Mouse (Mus musculus): ENCODE data around the gene Pakap. TPM values are rescaled to one million over a fixed set of nuclear protein-coding genes. Genes with fewer than 3 reads are reported as not detected.

Gene Pakap
- polyA plus RNA-seq, 1 experiment: 0.78 TPM

DNA sequence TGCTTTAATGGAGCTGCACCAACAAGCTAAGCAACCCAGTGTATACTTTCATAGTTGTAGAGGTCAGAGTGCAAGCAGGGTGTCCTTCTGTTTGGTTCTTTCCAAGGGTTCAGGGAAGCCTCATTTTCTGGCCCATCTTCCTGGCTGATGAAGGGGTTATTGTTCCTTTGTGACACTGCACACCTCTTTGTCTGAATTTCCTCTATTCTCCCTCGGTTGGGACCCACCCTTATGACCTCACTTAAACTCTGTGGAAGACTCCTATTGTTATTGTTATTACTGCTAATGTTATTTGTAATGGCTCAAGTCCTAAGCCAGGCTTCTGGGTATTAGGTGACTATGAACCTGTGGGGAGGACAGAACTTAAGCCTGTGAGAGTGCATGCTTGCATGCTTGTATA lies 273.9 kb downstream of the Pakap start:
- Histone ChIP-seq H3K36me3 (ENCODE audit: control insufficient read depth, insufficient read depth, low read length) (no peaks in the 10 kb centered on the region), H3K27ac (ENCODE audit: insufficient read depth, low read depth, low read length) (peak overlapping the region; percentile 68; the same call in 1 of the 2 replicates), H3K4me3 (ENCODE audit: insufficient read depth, low read depth, low read length) (no peak overlapping the region), H3K27me3 (replicated peaks; ENCODE audit: control insufficient read depth, insufficient read depth, low read length) (no peaks in the 10 kb centered on the region), H3K4me1 (ENCODE audit: control insufficient read depth, insufficient read depth, low read length) (peaks cover 17% of the 10 kb centered on the region; the same call in 1 of the 2 replicates)
- DNase-seq: peak; percentile 24
- 52% methylated on average over 1 of the region's 1 CpGs for WGBS
- no peak for TF ChIP-seq POLR2A (IDR thresholded peaks at IDR 0.05; ENCODE audit: low read depth, low read length)
- TF ChIP-seq CTCF (conservative IDR thresholded peaks at IDR 0.05; ENCODE audit: insufficient read depth, insufficient read length, low read depth, low read length): no peak

DNA sequence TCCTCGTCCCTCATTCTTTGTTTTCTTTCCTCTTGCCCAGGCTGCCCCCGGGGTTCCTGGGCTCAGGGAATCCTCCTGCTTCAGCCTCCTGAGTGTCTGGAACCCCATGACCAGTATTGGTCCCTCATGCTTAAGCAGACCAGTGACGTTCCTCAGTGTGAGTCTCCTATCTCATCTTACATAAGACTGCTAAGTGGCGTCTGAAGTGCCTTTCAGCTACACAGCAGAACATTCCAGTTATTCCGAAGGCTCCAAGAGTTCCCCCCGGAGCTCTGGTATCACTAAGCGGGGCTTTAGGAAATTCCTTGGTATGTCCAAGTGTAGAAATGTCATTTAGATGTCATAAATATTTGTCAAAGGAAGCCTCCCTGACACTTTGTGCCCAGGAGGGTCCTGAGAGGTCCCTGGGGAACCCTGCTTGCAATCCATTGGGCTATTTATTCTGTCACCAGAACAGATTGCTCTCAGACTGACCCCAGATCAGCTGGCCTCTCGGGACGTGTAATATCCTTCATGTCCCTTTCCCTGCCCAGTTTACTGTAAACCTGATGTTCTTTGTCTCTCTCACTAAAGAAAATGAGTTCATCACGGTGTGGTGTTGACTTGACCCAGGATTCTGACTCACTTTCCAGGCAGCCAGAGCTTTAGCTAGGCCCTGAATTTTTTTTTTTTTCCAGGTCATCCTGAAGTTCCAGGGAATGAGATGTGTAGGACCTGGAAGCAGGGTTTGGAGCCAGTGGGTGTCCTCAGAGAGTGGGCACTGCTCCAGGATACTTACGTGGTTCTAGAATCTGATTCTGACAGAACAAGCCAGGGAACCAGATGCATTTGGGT lies 274.7 kb downstream of the Pakap start:
- Histone ChIP-seq H3K4me1 (ENCODE audit: control insufficient read depth, insufficient read depth, low read length) (peaks cover 18% of the 10 kb centered on the region; the same call in 1 of the 2 replicates), H3K27me3 (replicated peaks; ENCODE audit: control insufficient read depth, insufficient read depth, low read length) (no peaks in the 10 kb centered on the region), H3K36me3 (ENCODE audit: control insufficient read depth, insufficient read depth, low read length) (no peaks in the 10 kb centered on the region), H3K4me3 (ENCODE audit: insufficient read depth, low read depth, low read length) (no peak overlapping the region), H3K27ac (ENCODE audit: insufficient read depth, low read depth, low read length) (peak overlapping the region; percentile 68)
- TF ChIP-seq CTCF (conservative IDR thresholded peaks at IDR 0.05; ENCODE audit: insufficient read depth, insufficient read length, low read depth, low read length) (no peak), POLR2A (IDR thresholded peaks at IDR 0.05; ENCODE audit: low read depth, low read length) (no peak)
- peak; percentile 74 for DNase-seq
- WGBS: 61% methylated on average over 11 of the region's 11 CpGs

DNA sequence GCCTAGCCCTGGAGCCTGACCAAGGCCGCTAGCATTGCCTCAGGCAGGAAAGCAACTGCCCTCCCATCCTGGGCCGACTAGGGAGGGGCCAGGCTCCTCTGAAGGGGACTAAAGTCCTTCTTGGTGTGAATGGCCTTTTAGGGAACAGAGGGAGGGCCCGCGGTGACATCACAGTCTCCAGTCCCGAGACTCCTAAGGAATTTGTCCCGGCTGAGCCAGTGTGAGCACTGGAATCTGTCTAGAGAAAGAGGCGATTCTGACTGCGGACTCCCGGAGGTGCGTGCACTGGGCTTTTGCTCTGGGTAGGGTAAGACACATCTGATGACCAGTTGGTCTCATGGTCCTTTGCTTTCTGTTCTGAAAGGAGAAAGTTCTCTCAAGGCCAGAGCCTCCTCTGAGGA lies 277.1 kb downstream of the Pakap start:
- Histone ChIP-seq H3K4me1 (ENCODE audit: control insufficient read depth, insufficient read depth, low read length) (peaks cover 18% of the 10 kb centered on the region; the same call in 1 of the 2 replicates), H3K27me3 (replicated peaks; ENCODE audit: control insufficient read depth, insufficient read depth, low read length) (no peaks in the 10 kb centered on the region), H3K4me3 (ENCODE audit: insufficient read depth, low read depth, low read length) (peak overlapping the region; percentile 71), H3K36me3 (ENCODE audit: control insufficient read depth, insufficient read depth, low read length) (no peaks in the 10 kb centered on the region), H3K27ac (ENCODE audit: insufficient read depth, low read depth, low read length) (peak overlapping the region; percentile 92)
- peak; percentile 97 for DNase-seq
- TF ChIP-seq POLR2A (IDR thresholded peaks at IDR 0.05; ENCODE audit: low read depth, low read length) (peak; percentile 59), CTCF (conservative IDR thresholded peaks at IDR 0.05; ENCODE audit: insufficient read depth, insufficient read length, low read depth, low read length) (no peak)
- 6% methylated on average over 10 of the region's 10 CpGs for WGBS

DNA sequence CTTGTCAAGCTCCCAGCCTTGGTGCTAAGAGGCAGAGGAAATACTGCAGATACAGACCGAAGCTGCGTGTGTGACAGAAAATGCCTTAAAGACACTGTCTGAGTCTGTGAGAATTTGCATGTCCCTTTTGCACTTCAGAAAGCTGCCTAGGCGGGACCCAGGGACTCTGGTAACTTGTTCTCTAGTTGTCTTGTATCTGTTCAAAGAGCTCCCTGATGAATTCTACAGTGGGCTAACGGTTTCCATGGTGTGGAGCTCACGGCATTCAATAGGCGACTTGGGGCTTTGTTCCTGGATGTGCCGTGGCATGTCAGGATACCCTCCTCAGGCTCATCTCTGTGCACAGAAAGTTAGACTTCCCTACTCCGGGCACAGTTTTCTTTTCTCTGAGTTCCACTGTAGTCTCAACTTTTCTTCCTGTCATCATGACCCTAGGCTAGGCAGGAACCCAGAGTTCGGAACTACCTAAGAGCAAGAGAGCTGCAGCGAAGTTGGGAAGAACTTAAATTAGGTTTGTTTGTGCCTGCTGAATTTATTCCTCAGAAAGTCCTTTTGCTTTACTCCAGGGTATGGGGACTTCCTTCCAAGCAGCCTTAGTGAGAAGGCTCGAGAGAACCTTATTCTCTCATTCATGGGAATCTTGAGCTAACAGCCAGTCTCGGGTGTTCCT lies 277.7 kb downstream of the Pakap start:
- DNase-seq: no peak
- H3K36me3 ChIP-seq (ENCODE audit: control insufficient read depth, insufficient read depth, low read length): no peaks in the 10 kb centered on the region
- no peak for TF ChIP-seq POLR2A (IDR thresholded peaks at IDR 0.05; ENCODE audit: low read depth, low read length)
- TF ChIP-seq CTCF (conservative IDR thresholded peaks at IDR 0.05; ENCODE audit: insufficient read depth, insufficient read length, low read depth, low read length): no peak
- peak overlapping the region; percentile 71 for H3K4me3 ChIP-seq (ENCODE audit: insufficient read depth, low read depth, low read length)
- WGBS: 42% methylated on average over 12 of the region's 12 CpGs
- peak overlapping the region; percentile 92 for H3K27ac ChIP-seq (ENCODE audit: insufficient read depth, low read depth, low read length)
- peaks cover 18% of the 10 kb centered on the region; the same call in 1 of the 2 replicates for H3K4me1 ChIP-seq (ENCODE audit: control insufficient read depth, insufficient read depth, low read length)
- no peaks in the 10 kb centered on the region for H3K27me3 ChIP-seq (replicated peaks; ENCODE audit: control insufficient read depth, insufficient read depth, low read length)

DNA sequence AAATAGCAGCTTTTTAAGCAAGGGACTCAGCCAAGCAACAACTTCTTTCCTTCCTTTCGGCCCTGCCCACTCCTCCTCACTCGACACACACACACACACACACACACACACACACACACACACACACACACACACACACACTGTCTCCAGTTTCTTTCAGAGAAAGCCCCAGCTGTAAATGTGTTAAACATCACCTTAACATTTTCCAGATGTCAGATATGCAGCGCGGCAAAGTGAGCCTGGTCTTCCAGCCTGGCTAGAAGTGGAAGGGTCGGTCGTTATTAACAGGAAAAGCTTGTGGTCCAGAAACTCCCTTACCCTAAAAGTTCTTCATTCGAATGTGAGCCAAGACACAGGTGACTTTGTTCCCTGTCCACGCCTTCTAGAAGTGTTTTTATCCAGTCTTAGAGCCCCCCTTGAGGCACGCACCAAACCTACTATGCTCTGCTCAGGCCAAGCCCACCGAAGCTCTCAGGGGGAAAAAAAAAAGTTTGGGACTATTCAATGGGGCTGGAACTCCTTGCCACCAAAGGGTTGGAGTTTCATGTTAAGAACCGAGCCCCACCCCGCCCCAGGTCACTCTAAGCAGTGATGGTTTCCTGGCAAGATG lies 278.5 kb downstream of the Pakap start:
- DNase-seq: no peak
- no peaks in the 10 kb centered on the region for H3K36me3 ChIP-seq (ENCODE audit: control insufficient read depth, insufficient read depth, low read length)
- TF ChIP-seq CTCF (conservative IDR thresholded peaks at IDR 0.05; ENCODE audit: insufficient read depth, insufficient read length, low read depth, low read length) (no peak), POLR2A (IDR thresholded peaks at IDR 0.05; ENCODE audit: low read depth, low read length) (no peak)
- no peaks in the 10 kb centered on the region for H3K27me3 ChIP-seq (replicated peaks; ENCODE audit: control insufficient read depth, insufficient read depth, low read length)
- 38% methylated on average over 12 of the region's 12 CpGs for WGBS
- H3K4me1 ChIP-seq (ENCODE audit: control insufficient read depth, insufficient read depth, low read length): peaks cover 16% of the 10 kb centered on the region; the same call in 1 of the 2 replicates
- H3K27ac ChIP-seq (ENCODE audit: insufficient read depth, low read depth, low read length): peak overlapping the region; percentile 92
- peak overlapping the region; percentile 71 for H3K4me3 ChIP-seq (ENCODE audit: insufficient read depth, low read depth, low read length)

DNA sequence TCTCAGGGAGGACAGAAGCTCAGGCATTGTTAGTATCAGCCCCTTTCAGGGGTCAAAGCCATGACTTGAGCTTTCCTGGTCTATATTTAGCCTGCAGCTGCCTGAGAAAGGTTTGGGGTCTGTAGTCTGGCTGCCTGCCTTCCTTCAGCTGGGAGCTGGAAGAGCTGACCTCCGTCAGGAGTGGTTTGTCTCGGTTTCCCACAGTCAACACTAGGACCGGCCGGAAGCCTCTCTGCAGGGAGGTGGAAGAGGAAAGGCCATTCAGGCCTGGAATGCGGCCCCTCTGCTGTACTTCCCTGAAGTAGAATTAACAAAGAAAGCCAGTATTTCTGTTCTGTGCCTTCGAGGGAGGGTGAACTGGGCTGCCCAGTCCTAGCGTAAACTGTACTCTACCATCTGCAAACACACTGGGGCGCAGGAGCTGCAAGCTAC lies 279.0 kb downstream of the Pakap start:
- no peaks in the 10 kb centered on the region for H3K36me3 ChIP-seq (ENCODE audit: control insufficient read depth, insufficient read depth, low read length)
- DNase-seq: peak; percentile 75
- no peaks in the 10 kb centered on the region for H3K27me3 ChIP-seq (replicated peaks; ENCODE audit: control insufficient read depth, insufficient read depth, low read length)
- 44% methylated on average over 8 of the region's 8 CpGs for whole genome bisulfite sequencing
- TF ChIP-seq CTCF (conservative IDR thresholded peaks at IDR 0.05; ENCODE audit: insufficient read depth, insufficient read length, low read depth, low read length) (no peak), POLR2A (IDR thresholded peaks at IDR 0.05; ENCODE audit: low read depth, low read length) (no peak)
- H3K4me1 ChIP-seq (ENCODE audit: control insufficient read depth, insufficient read depth, low read length): peaks cover 11% of the 10 kb centered on the region; the same call in 1 of the 2 replicates
- peak overlapping the region; percentile 92 for H3K27ac ChIP-seq (ENCODE audit: insufficient read depth, low read depth, low read length)
- H3K4me3 ChIP-seq (ENCODE audit: insufficient read depth, low read depth, low read length): peak overlapping the region; percentile 71
